Mouse (Mus musculus) MEL (cell line): ENCODE data around the gene Fam160a1.

Experiments used
- BHLHE40 ChIP-seq: IDR thresholded peaks from 2 replicates; pipeline ENCODE4 v1.6.1; 2012; ENCODE audit warnings: low read depth, mild to moderate bottlenecking, inconsistent platforms, low read length, improper control_type of control experiment, borderline replicate concordance
- CHD2 ChIP-seq: IDR thresholded peaks from 2 replicates; pipeline ENCODE4 v1.6.1; 2011; ENCODE audit warnings: low read length, improper control_type of control experiment
- CTCF ChIP-seq, 3 experiments: IDR thresholded peaks in 2 of 3; conservative IDR thresholded peaks in 1 of 3; 2 replicates each; pipeline ENCODE4 v1.5.1; 2011 to 2012; ENCODE audit warnings: low read length in 3 of 3, low read depth in 2 of 3, mild to moderate bottlenecking in 2 of 3, improper control_type of control experiment in 1 of 3, inconsistent platforms in 1 of 3, mixed read lengths in 1 of 3, moderate library complexity in 1 of 3; ENCODE audit not compliant: control insufficient read depth in 1 of 3, insufficient read depth in 1 of 3, poor library complexity in 1 of 3, severe bottlenecking in 1 of 3
- GATA1 ChIP-seq: IDR thresholded peaks from 2 replicates; pipeline ENCODE4 v1.6.1; 2011; ENCODE audit warnings: low read depth, low read length, improper control_type of control experiment
- NELFE ChIP-seq: IDR thresholded peaks from 2 replicates; pipeline ENCODE4 v1.6.1; 2011; ENCODE audit warnings: low read depth, low read length, improper control_type of control experiment
- POLR2AphosphoS2 ChIP-seq: IDR thresholded peaks from 2 replicates; pipeline ENCODE4 v1.6.1; 2011; ENCODE audit warnings: low read length, improper control_type of control experiment
- POLR2AphosphoS5 ChIP-seq: IDR thresholded peaks from 2 replicates; pipeline ENCODE4 v1.6.1; 2012; ENCODE audit warnings: low read depth, borderline replicate concordance, mild to moderate bottlenecking, inconsistent platforms, low read length, moderate library complexity, mixed read lengths
- TCF12 ChIP-seq: IDR thresholded peaks from 2 replicates; pipeline ENCODE4 v1.6.1; 2014; ENCODE audit warnings: low read depth, mild to moderate bottlenecking, inconsistent platforms, low read length, improper control_type of control experiment, moderate library complexity
- USF1 ChIP-seq: IDR thresholded peaks from 2 replicates; pipeline ENCODE4 v1.6.1; 2014; ENCODE audit warnings: low read depth, mild to moderate bottlenecking, inconsistent platforms, low read length, improper control_type of control experiment, moderate library complexity

DNA sequence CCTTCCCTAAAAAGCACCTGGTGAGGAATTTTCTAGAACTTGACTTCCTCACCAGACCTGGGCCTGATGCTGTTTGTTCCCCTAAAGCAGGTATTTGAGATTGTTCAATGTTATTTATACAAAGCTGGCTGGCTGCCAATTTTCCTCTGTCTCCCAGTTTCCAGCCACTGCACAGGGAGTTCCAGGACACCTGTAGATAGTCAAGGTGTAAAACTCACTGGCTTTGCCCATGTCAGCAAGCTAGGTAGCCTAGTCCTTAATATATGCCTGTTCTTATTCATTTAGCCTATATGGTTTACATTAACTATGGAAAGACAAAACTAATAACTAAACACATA is 25.8 kb upstream of the Fam160a1 start:
- no peak for TF ChIP-seq GATA1
- TF ChIP-seq BHLHE40: no peak
- no peak for TF ChIP-seq NELFE
- no peak for TF ChIP-seq USF1
- TF ChIP-seq POLR2AphosphoS5: no peak
- no peak for TF ChIP-seq POLR2AphosphoS2
- no peak for TF ChIP-seq CTCF (IDR thresholded peaks at IDR 0.05 in 2 of 3, conservative IDR thresholded peaks at IDR 0.05 in 1 of 3; ENCODE audit: control insufficient read depth in 1 of 3, insufficient read depth in 1 of 3, low read depth in 2 of 3, low read length in 3 of 3, poor library complexity in 1 of 3, severe bottlenecking in 1 of 3)
- no peak for TF ChIP-seq TCF12
- no peak for TF ChIP-seq CHD2
